Mouse (Mus musculus): ENCODE data around the gene Eif4a1.

DNA sequence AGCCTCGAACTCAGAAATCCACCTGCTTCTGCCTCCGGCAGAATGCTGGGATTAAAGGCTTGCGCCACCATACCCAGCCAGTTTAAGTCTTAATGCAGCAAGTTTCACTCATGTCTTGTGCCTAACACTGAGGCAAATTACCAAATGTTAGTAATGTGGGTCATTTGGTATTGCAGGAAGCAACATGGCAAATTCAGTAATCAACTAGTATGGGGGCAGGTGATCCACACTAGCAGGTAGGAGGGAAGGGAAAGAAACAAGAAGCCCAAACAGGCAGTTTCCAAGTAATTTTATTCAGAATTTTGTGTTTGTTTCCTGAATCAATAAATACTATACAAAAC is 5.6 kb downstream of the Eif4a1 start:
- TF ChIP-seq POLR2A (IDR thresholded peaks at IDR 0.05; ENCODE audit: borderline replicate concordance, low read depth, low read length) (no peak), CTCF (IDR thresholded peaks at IDR 0.05; ENCODE audit: low read depth, low read length) (no peak)

All from bone marrow macrophage, adult 2 months (primary cell).